Mouse (Mus musculus) right cerebral cortex, adult 18-20 months (tissue): ENCODE data around the gene Cabp7.

ENCODE experiments used
- DNase-seq: peaks from one replicate; pipeline ENCODE4 v3.0.0; 2022; ENCODE audit warnings: mixed read lengths

The Cabp7 gene

GRCm38 (mm10) chr11:4700726-4701125 lies 45.9 kb downstream of the Cabp7 start:
- no peak for DNase-seq

GRCm38 (mm10) chr11:4697043-4697983 lies 49.3 kb downstream of the Cabp7 start:
- peak; percentile 81 for DNase-seq

GRCm38 (mm10) chr11:4692162-4692561 lies 54.4 kb downstream of the Cabp7 start:
- DNase-seq = no peak

- no peak for DNase-seq
These were observed 55.4 kb downstream of the Cabp7 start for GRCm38 (mm10) chr11:4691213-4691612.

- DNase-seq = no peak
These were observed 56.2 kb downstream of the Cabp7 start for GRCm38 (mm10) chr11:4690353-4690752.

- no peak for DNase-seq
These were observed 57.8 kb downstream of the Cabp7 start for GRCm38 (mm10) chr11:4688632-4689380.

- no peak for DNase-seq
These were observed 58.7 kb downstream of the Cabp7 start for GRCm38 (mm10) chr11:4687874-4688273.

GRCm38 (mm10) chr11:4687027-4687426 lies 59.6 kb downstream of the Cabp7 start:
- DNase-seq = no peak
